Mouse (Mus musculus): ENCODE measurements at regions not wholly inside any gene's neighbourhood (a gene's known extent, or its start where the extent isn't known, plus 50 kb on each side); places are given as distances from the start of the nearest gene placed in this dataset.

GRCm38 (mm10) chr7:59080109-59080508 is 148.4 kb upstream of the Ube3a start:
- DNase-seq (ENCODE audit: low spot score in 2 of 2), result peak; percentile 0 to 70
